Mouse (Mus musculus): ENCODE results near the gene Map3k20. TPM values are rescaled to one million over a fixed set of nuclear protein-coding genes. Genes with fewer than 3 reads are reported as not detected.

The Map3k20 gene
- total RNA-seq, 1 experiment from 2014 or later, result 39.2 TPM

DNA sequence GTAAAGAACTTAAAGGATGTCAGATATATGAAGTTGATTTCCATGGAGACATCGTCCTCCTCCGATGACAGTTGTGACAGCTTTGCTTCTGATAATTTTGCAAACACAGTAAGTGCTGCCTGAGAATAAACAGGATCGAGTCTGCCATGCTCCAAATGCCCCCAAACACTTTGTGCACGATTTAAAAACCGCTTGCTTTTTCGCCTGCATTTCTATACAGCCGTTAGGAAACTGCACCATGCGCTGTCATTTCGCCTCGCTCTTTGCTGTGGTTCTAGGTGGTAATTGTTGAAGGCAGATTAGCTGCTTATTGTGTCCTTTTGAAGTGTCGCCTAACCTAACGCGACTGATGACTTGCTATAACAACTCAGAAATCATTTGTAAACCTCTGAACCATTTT, 193.5 kb downstream of the Map3k20 start:
- ATAC-seq (replicated peaks in 1 of 2; ENCODE audit: insufficient read depth in 1 of 2, low FRiP score in 2 of 2, low TSS enrichment in 1 of 2, low read depth in 1 of 2, poor library complexity in 2 of 2, severe bottlenecking in 2 of 2), result no peak

DNA sequence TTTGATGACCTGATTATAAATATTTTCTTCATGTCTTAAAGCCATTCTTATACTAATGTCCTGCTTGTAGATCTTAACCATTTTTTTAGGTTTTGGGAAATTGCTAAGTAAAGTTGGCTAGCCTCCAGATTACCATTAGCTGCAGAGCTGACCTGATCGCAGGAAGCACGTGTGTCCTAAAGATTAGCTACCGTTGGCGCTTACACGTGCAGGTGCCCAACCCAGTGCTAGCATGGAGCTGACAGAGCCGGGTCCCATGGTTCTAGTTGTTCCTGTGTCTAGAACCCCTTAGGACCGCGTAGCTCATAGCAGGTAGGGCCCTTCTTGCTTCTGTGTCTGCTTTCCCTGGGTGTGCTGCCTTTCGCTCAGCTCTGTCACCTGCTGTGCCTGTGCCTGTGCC, 194.4 kb downstream of the Map3k20 start:
- no peak for ATAC-seq (replicated peaks in 1 of 2; ENCODE audit: insufficient read depth in 1 of 2, low FRiP score in 2 of 2, low TSS enrichment in 1 of 2, low read depth in 1 of 2, poor library complexity in 2 of 2, severe bottlenecking in 2 of 2)

DNA sequence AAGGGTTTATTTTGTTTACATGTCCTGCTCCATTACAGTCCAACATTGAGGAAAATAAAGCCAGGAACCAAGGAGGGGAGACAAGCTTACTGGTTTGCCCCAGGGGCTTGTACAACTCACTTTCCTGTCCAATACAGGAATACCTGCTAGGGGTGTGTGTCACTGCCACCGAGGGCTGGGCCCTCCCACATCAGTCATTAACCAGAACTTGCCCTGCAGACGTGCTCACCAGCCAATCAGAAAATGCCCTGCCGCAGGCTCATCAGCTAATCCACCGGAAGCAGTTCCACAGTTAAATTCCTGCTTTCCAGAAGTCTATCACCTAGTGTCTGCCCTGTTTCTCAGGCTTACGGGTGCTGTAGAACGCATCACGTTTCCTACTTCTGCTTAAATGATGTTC, 206.2 kb downstream of the Map3k20 start:
- no peak for ATAC-seq (replicated peaks in 1 of 2; ENCODE audit: insufficient read depth in 1 of 2, low FRiP score in 2 of 2, low TSS enrichment in 1 of 2, low read depth in 1 of 2, poor library complexity in 2 of 2, severe bottlenecking in 2 of 2)

Other genes with a start within 250 kb of the Map3k20 start
- 192 and 193 TPM in 2 replicates for gene Cdca7, start 190.5 kb downstream of the Map3k20 start, total RNA-seq (2017)